Mouse (Mus musculus): ENCODE data around the gene Csnk1d. TPM values are rescaled to one million over a fixed set of nuclear protein-coding genes. Genes with fewer than 3 reads are reported as not detected.

Csnk1d gene
- total and polyA plus RNA-seq, 3 experiments = 77.8 to 136 (median 96.8) TPM

DNA sequence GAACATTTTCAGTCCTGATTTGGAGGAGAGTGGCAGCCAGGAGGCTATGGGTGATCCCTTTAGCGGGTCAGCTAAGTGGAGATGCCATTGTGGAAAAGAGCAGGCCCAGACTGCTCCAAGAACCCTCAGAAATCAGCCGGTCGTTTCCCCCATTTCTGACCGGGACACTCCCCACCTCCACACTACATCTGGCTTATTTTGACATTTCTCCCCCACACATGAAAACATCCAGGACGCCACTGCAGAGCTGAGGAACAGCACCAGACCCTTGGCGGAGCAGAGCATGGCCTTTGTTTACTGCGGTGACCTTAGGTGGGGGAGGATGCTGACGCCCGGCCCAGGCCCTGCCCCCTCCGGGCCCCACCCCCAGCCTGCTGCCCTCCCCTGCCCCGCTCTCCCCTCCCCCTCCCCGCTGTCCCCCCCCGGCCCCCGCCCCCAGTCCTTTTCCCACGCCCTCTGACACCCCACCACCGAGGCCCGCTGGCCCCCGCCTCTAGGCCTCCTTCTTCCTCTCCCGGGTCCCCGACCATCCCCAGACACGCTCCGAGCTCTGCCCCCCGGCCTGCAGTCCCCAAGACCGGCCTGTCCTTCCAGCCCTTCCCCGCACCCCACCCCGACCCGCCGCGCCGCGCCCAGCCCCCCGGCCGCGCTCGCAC is 876 bp downstream of the Csnk1d start:
- DNase-seq (ENCODE audit: extremely low read depth) = peak; percentile 51
- no peaks in the 10 kb centered on the region for H3K9me3 ChIP-seq (replicated peaks; ENCODE audit: low read length)
- dilution Hi-C loops (cut with MboI; ENCODE audit: extremely low pct_ligation_motif_present, extremely low pct_unique_long_range_greater_than_20kb, low sequenced_read_pairs) = no loop called here
- peaks cover 19 to 60% of the 10 kb centered on the region in 2 experiments for H3K36me3 ChIP-seq (replicated peaks in 1 of 2; ENCODE audit: control insufficient read depth in 1 of 2, insufficient read depth in 1 of 2, low read length in 1 of 2)
- peaks cover 22 to 48% of the 10 kb centered on the region in 2 experiments for H3K4me1 ChIP-seq (ENCODE audit: control insufficient read depth in 1 of 2, insufficient read depth in 2 of 2)
- H3K4me3 ChIP-seq (replicated peaks in 1 of 3; ENCODE audit: low read depth in 2 of 3, low read length in 2 of 3, poor library complexity in 1 of 3) = peak overlapping the region; percentile 77 to 95 (median 93)
- peak overlapping the region; percentile 70 for H3K27ac ChIP-seq (ENCODE audit: insufficient read depth, low read depth)
- TF ChIP-seq USF1 (IDR thresholded peaks at IDR 0.05; ENCODE audit: low read depth, low read length) (no peak), GABPA (IDR thresholded peaks at IDR 0.05; ENCODE audit: insufficient replicate concordance, low read depth, low read length) (no peak), MAFK (IDR thresholded peaks at IDR 0.05; ENCODE audit: insufficient replicate concordance, low read length) (no peak), CTCF (conservative IDR thresholded peaks at IDR 0.05 in 1 of 2, IDR thresholded peaks at IDR 0.05 in 1 of 2; ENCODE audit: low read depth in 2 of 2, low read length in 2 of 2) (no peak), ELF1 (IDR thresholded peaks at IDR 0.05; ENCODE audit: low read depth, low read length) (no peak), MXI1 (IDR thresholded peaks at IDR 0.05; ENCODE audit: low read depth, low read length) (peak; percentile 93), E2F4 (IDR thresholded peaks at IDR 0.05; ENCODE audit: insufficient replicate concordance, low read depth, low read length) (no peak), ZC3H11A (IDR thresholded peaks at IDR 0.05; ENCODE audit: low read depth, low read length) (no peak), NRF1 (IDR thresholded peaks at IDR 0.05; ENCODE audit: low read depth, low read length) (no peak), MYC (IDR thresholded peaks at IDR 0.05; ENCODE audit: low read depth, low read length) (no peak), USF2 (conservative IDR thresholded peaks at IDR 0.05; ENCODE audit: low read depth, low read length) (no peak), IRF4 (IDR thresholded peaks at IDR 0.05; ENCODE audit: low read depth, low read length) (no peak), ZMIZ1 (IDR thresholded peaks at IDR 0.05; ENCODE audit: low read depth, low read length) (no peak), POLR2AphosphoS2 (IDR thresholded peaks at IDR 0.05; ENCODE audit: low read depth, low read length) (no peak), JUN (IDR thresholded peaks at IDR 0.05; ENCODE audit: insufficient read depth, low read depth, low read length) (no peak), JUND (conservative IDR thresholded peaks at IDR 0.05; ENCODE audit: low read depth, low read length) (no peak), CHD1 (IDR thresholded peaks at IDR 0.05; ENCODE audit: low read depth, low read length) (no peak), CHD2 (IDR thresholded peaks at IDR 0.05; ENCODE audit: low read length) (peak; percentile 56), NELFE (IDR thresholded peaks at IDR 0.05; ENCODE audit: low read depth, low read length) (no peak), RAD21 (IDR thresholded peaks at IDR 0.05; ENCODE audit: low read depth, low read length) (no peak), BHLHE40 (IDR thresholded peaks at IDR 0.05; ENCODE audit: low read depth, low read length) (no peak), SMC3 (IDR thresholded peaks at IDR 0.05; ENCODE audit: low read depth, low read length) (no peak), EP300 (IDR thresholded peaks at IDR 0.05; ENCODE audit: low read length) (no peak), KAT2A (IDR thresholded peaks at IDR 0.05; ENCODE audit: insufficient replicate concordance, low read length) (no peak), ZKSCAN1 (IDR thresholded peaks at IDR 0.05; ENCODE audit: borderline replicate concordance, low read depth, low read length) (no peak), PAX5 (IDR thresholded peaks at IDR 0.05; ENCODE audit: low read length) (no peak), MEF2A (IDR thresholded peaks at IDR 0.05; ENCODE audit: borderline replicate concordance, low read depth, low read length) (no peak), TCF12 (IDR thresholded peaks at IDR 0.05; ENCODE audit: low read depth, low read length) (no peak), MAZ (IDR thresholded peaks at IDR 0.05; ENCODE audit: low read depth, low read length) (peak; percentile 53), HCFC1 (IDR thresholded peaks at IDR 0.05; ENCODE audit: low read depth, low read length) (0 out of 2 replicates have a peak, but pooled peaks have one; percentile 23), RCOR1 (conservative IDR thresholded peaks at IDR 0.05; ENCODE audit: low read depth, low read length) (no peak), POLR2A (IDR thresholded peaks at IDR 0.05; ENCODE audit: low read depth, low read length) (no peak), SIN3A (IDR thresholded peaks at IDR 0.05; ENCODE audit: low read length) (peak; percentile 81; the same call in 1 of the 2 replicates), ETS1 (conservative IDR thresholded peaks at IDR 0.05; ENCODE audit: low read depth, low read length) (no peak), ZNF384 (IDR thresholded peaks at IDR 0.05; ENCODE audit: low read depth, low read length) (no peak), UBTF (IDR thresholded peaks at IDR 0.05; ENCODE audit: low read depth, low read length) (no peak), MAX (IDR thresholded peaks at IDR 0.05; ENCODE audit: low read length) (peak; percentile 70), TBP (conservative IDR thresholded peaks at IDR 0.05; ENCODE audit: low read depth, low read length) (no peak)
- H3K9ac ChIP-seq (ENCODE audit: insufficient read depth, low read depth) = peak overlapping the region; percentile 100
- no peaks in the 10 kb centered on the region for H3K27me3 ChIP-seq (replicated peaks)
- in situ Hi-C loops (cut with MboI; ENCODE audit: low pct_ligation_motif_present, low pct_unique_long_range_greater_than_20kb, low sequenced_read_pairs) = no loop called here
- H3K79me2 ChIP-seq (replicated peaks; ENCODE audit: control insufficient read depth, extremely low read depth, insufficient read depth, poor library complexity, severe bottlenecking) = peaks cover 56% of the 10 kb centered on the region
- H3K4me2 ChIP-seq (ENCODE audit: insufficient read depth, low read depth, poor library complexity, severe bottlenecking) = peak overlapping the region; percentile 91
